Mouse (Mus musculus): ENCODE measurements around the gene Gm525. TPM values are rescaled to one million over a fixed set of nuclear protein-coding genes. Genes with fewer than 3 reads are reported as not detected.

Gm525 gene
- polyA plus RNA-seq, 1 experiment from 2014 or later = 1.5 TPM

GRCm38 (mm10) chr11:89067871-89068490, 5.7 kb upstream of the Gm525 start:
- H3K27me3 ChIP-seq (replicated peaks; ENCODE audit: control insufficient read depth, insufficient read depth, low read length) = no peaks in the 10 kb centered on the region
- H3K36me3 ChIP-seq (ENCODE audit: control insufficient read depth, insufficient read depth, low read length) = no peaks in the 10 kb centered on the region
- 62% methylated on average over 11 of the region's 11 CpGs for WGBS
- H3K9ac ChIP-seq (ENCODE audit: low read depth, low read length) = no peak overlapping the region
- H3K9me3 ChIP-seq (ENCODE audit: control insufficient read depth, low read length) = no peaks in the 10 kb centered on the region
- no peak overlapping the region for H3K27ac ChIP-seq (ENCODE audit: low read length)
- no peaks in the 10 kb centered on the region for H3K4me1 ChIP-seq (ENCODE audit: control insufficient read depth, insufficient read depth, low read length)
- H3K4me2 ChIP-seq (ENCODE audit: low read depth, low read length) = no peak overlapping the region
- ATAC-seq = no peak
- H3K4me3 ChIP-seq (ENCODE audit: low read length) = no peak overlapping the region

GRCm38 (mm10) chr11:89068649-89069048, 5.0 kb upstream of the Gm525 start:
- no peak for ATAC-seq
- H3K27ac ChIP-seq (ENCODE audit: low read length) = no peak overlapping the region
- H3K27me3 ChIP-seq (replicated peaks; ENCODE audit: control insufficient read depth, insufficient read depth, low read length) = no peaks in the 10 kb centered on the region
- H3K9me3 ChIP-seq (ENCODE audit: control insufficient read depth, low read length) = no peaks in the 10 kb centered on the region
- H3K4me1 ChIP-seq (ENCODE audit: control insufficient read depth, insufficient read depth, low read length) = no peaks in the 10 kb centered on the region
- WGBS = 91% methylated on average over 14 of the region's 14 CpGs
- no peak overlapping the region for H3K9ac ChIP-seq (ENCODE audit: low read depth, low read length)
- H3K4me3 ChIP-seq (ENCODE audit: low read length) = no peak overlapping the region
- no peaks in the 10 kb centered on the region for H3K36me3 ChIP-seq (ENCODE audit: control insufficient read depth, insufficient read depth, low read length)
- H3K4me2 ChIP-seq (ENCODE audit: low read depth, low read length) = no peak overlapping the region

DNA sequence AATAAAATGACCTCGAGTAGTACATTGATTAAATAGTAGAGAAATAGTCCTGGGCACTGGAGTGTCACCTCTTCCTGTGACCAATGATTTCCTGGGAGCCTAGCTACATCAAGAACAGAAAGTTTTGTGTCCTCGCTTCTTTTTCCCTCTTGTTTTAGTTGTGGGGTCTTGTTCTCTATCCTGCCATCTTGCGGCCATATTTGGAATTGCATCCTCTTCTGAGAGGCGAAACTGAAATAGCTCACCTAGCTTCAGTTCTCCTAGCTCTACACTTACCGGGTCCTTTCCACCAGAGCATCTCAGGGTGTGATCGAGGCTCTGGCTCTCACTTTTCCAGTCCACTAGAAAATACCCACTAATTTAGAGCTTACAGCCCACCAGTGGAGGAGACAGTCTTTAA, 4.3 kb upstream of the Gm525 start:
- no peaks in the 10 kb centered on the region for H3K4me1 ChIP-seq (ENCODE audit: control insufficient read depth, insufficient read depth, low read length)
- H3K9me3 ChIP-seq (ENCODE audit: control insufficient read depth, low read length) = no peaks in the 10 kb centered on the region
- no peak overlapping the region for H3K4me3 ChIP-seq (ENCODE audit: low read length)
- no peak for ATAC-seq
- no peaks in the 10 kb centered on the region for H3K36me3 ChIP-seq (ENCODE audit: control insufficient read depth, insufficient read depth, low read length)
- no peaks in the 10 kb centered on the region for H3K27me3 ChIP-seq (replicated peaks; ENCODE audit: control insufficient read depth, insufficient read depth, low read length)
- no peak overlapping the region for H3K9ac ChIP-seq (ENCODE audit: low read depth, low read length)
- no peak overlapping the region for H3K4me2 ChIP-seq (ENCODE audit: low read depth, low read length)
- H3K27ac ChIP-seq (ENCODE audit: low read length) = no peak overlapping the region
- WGBS = 24% methylated on average over 6 of the region's 6 CpGs

GRCm38 (mm10) chr11:89071522-89071921, 2.1 kb upstream of the Gm525 start:
- H3K27ac ChIP-seq (ENCODE audit: low read length) = no peak overlapping the region
- no peaks in the 10 kb centered on the region for H3K9me3 ChIP-seq (ENCODE audit: control insufficient read depth, low read length)
- 74% methylated on average over 5 of the region's 5 CpGs for WGBS
- no peak for ATAC-seq
- H3K4me2 ChIP-seq (ENCODE audit: low read depth, low read length) = no peak overlapping the region
- no peaks in the 10 kb centered on the region for H3K36me3 ChIP-seq (ENCODE audit: control insufficient read depth, insufficient read depth, low read length)
- no peaks in the 10 kb centered on the region for H3K27me3 ChIP-seq (replicated peaks; ENCODE audit: control insufficient read depth, insufficient read depth, low read length)
- no peak overlapping the region for H3K9ac ChIP-seq (ENCODE audit: low read depth, low read length)
- H3K4me1 ChIP-seq (ENCODE audit: control insufficient read depth, insufficient read depth, low read length) = no peaks in the 10 kb centered on the region
- no peak overlapping the region for H3K4me3 ChIP-seq (ENCODE audit: low read length)

- Histone ChIP-seq H3K9me3 (ENCODE audit: control insufficient read depth, low read length) (no peaks in the 10 kb centered on the region), H3K27me3 (replicated peaks; ENCODE audit: control insufficient read depth, insufficient read depth, low read length) (no peaks in the 10 kb centered on the region), H3K9ac (ENCODE audit: low read depth, low read length) (no peak overlapping the region), H3K4me3 (ENCODE audit: low read length) (no peak overlapping the region), H3K27ac (ENCODE audit: low read length) (no peak overlapping the region), H3K4me2 (ENCODE audit: low read depth, low read length) (no peak overlapping the region), H3K36me3 (ENCODE audit: control insufficient read depth, insufficient read depth, low read length) (no peaks in the 10 kb centered on the region), H3K4me1 (ENCODE audit: control insufficient read depth, insufficient read depth, low read length) (no peaks in the 10 kb centered on the region)
- no peak for ATAC-seq
- WGBS = 67% methylated on average over 19 of the region's 19 CpGs
Observed at GRCm38 (mm10) chr11:89074783-89075413, 1.3 kb downstream of the Gm525 start.

- H3K4me3 ChIP-seq (ENCODE audit: low read length) = no peak overlapping the region
- no peak for ATAC-seq
- H3K9ac ChIP-seq (ENCODE audit: low read depth, low read length) = no peak overlapping the region
- H3K27ac ChIP-seq (ENCODE audit: low read length) = no peak overlapping the region
- WGBS = 54% methylated on average over 4 of the region's 4 CpGs
- no peaks in the 10 kb centered on the region for H3K36me3 ChIP-seq (ENCODE audit: control insufficient read depth, insufficient read depth, low read length)
- no peaks in the 10 kb centered on the region for H3K4me1 ChIP-seq (ENCODE audit: control insufficient read depth, insufficient read depth, low read length)
- H3K9me3 ChIP-seq (ENCODE audit: control insufficient read depth, low read length) = no peaks in the 10 kb centered on the region
- H3K4me2 ChIP-seq (ENCODE audit: low read depth, low read length) = no peak overlapping the region
- no peaks in the 10 kb centered on the region for H3K27me3 ChIP-seq (replicated peaks; ENCODE audit: control insufficient read depth, insufficient read depth, low read length)
Observed at GRCm38 (mm10) chr11:89076370-89076821, 2.8 kb downstream of the Gm525 start.

DNA sequence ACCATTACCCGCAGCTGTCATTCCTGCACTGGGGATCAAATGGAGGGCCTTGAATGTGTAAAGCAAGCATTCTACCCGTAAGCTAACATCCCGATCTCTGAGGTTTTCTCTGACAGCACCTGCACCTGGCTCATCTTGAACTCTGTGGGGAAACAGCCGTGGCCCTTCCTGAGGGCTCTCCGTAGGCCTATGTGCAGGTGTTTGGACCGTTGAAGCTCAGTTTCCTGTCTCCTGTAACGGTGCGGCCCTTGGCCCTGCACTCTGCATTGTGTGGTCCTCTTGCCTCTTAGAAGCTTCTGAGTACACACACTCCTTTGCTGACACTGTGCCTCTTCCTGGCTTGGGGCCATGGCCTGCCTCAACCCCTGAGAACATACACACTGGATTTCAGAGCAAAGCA, 4.0 kb downstream of the Gm525 start:
- WGBS = 86% methylated on average over 8 of the region's 8 CpGs
- H3K9ac ChIP-seq (ENCODE audit: low read depth, low read length) = no peak overlapping the region
- no peak for ATAC-seq

GRCm38 (mm10) chr11:89078305-89078704, 4.7 kb downstream of the Gm525 start:
- Histone ChIP-seq H3K36me3 (ENCODE audit: control insufficient read depth, insufficient read depth, low read length) (no peaks in the 10 kb centered on the region), H3K9ac (ENCODE audit: low read depth, low read length) (no peak overlapping the region), H3K4me1 (ENCODE audit: control insufficient read depth, insufficient read depth, low read length) (no peaks in the 10 kb centered on the region), H3K27me3 (replicated peaks; ENCODE audit: control insufficient read depth, insufficient read depth, low read length) (no peaks in the 10 kb centered on the region), H3K4me2 (ENCODE audit: low read depth, low read length) (no peak overlapping the region), H3K9me3 (ENCODE audit: control insufficient read depth, low read length) (no peaks in the 10 kb centered on the region), H3K27ac (ENCODE audit: low read length) (no peak overlapping the region), H3K4me3 (ENCODE audit: low read length) (no peak overlapping the region)
- ATAC-seq = no peak
- 86% methylated on average over 3 of the region's 3 CpGs for WGBS

More for the DNA sequence above, 4.0 kb downstream of the Gm525 start:
- no peaks in the 10 kb centered on the region for H3K4me1 ChIP-seq (ENCODE audit: control insufficient read depth, insufficient read depth, low read length)
- no peak overlapping the region for H3K4me3 ChIP-seq (ENCODE audit: low read length)
- H3K27me3 ChIP-seq (replicated peaks; ENCODE audit: control insufficient read depth, insufficient read depth, low read length) = no peaks in the 10 kb centered on the region
- no peak overlapping the region for H3K4me2 ChIP-seq (ENCODE audit: low read depth, low read length)
- no peaks in the 10 kb centered on the region for H3K9me3 ChIP-seq (ENCODE audit: control insufficient read depth, low read length)
- H3K27ac ChIP-seq (ENCODE audit: low read length) = no peak overlapping the region
- no peaks in the 10 kb centered on the region for H3K36me3 ChIP-seq (ENCODE audit: control insufficient read depth, insufficient read depth, low read length)

DNA sequence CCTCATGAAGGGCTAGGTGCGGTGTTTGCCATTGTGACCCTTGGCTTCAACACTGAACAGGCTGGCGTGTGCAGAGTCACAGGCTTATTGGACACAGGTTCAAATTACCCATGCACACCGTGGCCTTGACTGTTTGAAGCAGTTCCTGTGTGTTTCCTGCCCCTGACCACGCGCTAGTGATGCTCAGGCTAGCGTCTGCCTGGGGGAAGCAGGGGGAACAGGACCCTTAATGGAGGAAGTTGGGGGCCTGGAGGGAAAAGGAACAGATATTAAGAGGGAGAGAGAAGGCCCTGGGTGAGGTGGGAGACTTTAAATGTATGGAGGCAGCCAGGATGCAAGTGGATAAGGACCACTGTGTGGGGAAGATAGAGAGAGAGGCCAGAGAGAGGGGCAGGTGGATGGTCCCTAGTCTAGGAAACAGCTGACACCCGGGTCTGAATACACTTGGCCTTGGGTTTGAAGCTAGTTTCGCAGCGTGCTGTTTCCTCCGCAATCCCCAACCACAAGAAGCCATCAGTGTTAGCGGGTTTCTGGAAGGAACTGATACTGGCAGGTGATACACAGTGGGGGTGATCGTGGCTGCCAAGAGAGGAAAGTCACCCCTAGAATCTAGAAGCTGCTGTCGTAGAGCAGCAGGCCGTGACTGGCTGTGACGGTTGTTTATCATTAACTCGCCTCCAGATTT, 5.5 kb downstream of the Gm525 start:
- ATAC-seq = no peak
- 80% methylated on average over 16 of the region's 16 CpGs for WGBS
- H3K4me2 ChIP-seq (ENCODE audit: low read depth, low read length) = no peak overlapping the region
- H3K27me3 ChIP-seq (replicated peaks; ENCODE audit: control insufficient read depth, insufficient read depth, low read length) = no peaks in the 10 kb centered on the region
- no peaks in the 10 kb centered on the region for H3K9me3 ChIP-seq (ENCODE audit: control insufficient read depth, low read length)
- no peak overlapping the region for H3K9ac ChIP-seq (ENCODE audit: low read depth, low read length)
- H3K4me3 ChIP-seq (ENCODE audit: low read length) = no peak overlapping the region
- H3K4me1 ChIP-seq (ENCODE audit: control insufficient read depth, insufficient read depth, low read length) = no peaks in the 10 kb centered on the region
- no peak overlapping the region for H3K27ac ChIP-seq (ENCODE audit: low read length)
- no peaks in the 10 kb centered on the region for H3K36me3 ChIP-seq (ENCODE audit: control insufficient read depth, insufficient read depth, low read length)
